Mouse (Mus musculus) stomach, embryonic 16.5 days (tissue): Measurements from ENCODE around the gene Nr1h4. TPM values are rescaled to one million over a fixed set of nuclear protein-coding genes. Genes with fewer than 3 reads are reported as not detected.
A peak's percentile ranks its signal among the peaks of the same experiment; 100 is the strongest.

Experiments
- ATAC-seq: fragments of 200-750 bp; cut with Nextera tagmentation; 2 replicates; pipeline ENCODE4 v1.8.0; 2017; ENCODE audit warnings: moderate number of reproducible peaks, moderate TSS enrichment; ENCODE audit not compliant: insufficient read depth, low FRiP score
- H3K27ac ChIP-seq: fragments of 300-500 bp; sonication (generic); 2 replicates; pipeline ENCODE4 v1.5.1; 2014; ENCODE audit warnings: low read length
- H3K27me3 ChIP-seq: fragments of 300-500 bp; sonication (generic); 2 replicates; pipeline ENCODE4 v1.6.1; 2014; ENCODE audit warnings: low read length, control low read depth, mixed read lengths; ENCODE audit not compliant: control insufficient read depth, insufficient read depth
- H3K36me3 ChIP-seq: fragments of 300-500 bp; sonication (generic); 2 replicates; pipeline ENCODE4 v1.6.1; 2014; ENCODE audit warnings: low read length; ENCODE audit not compliant: control insufficient read depth, insufficient read depth
- H3K4me1 ChIP-seq: fragments of 300-500 bp; sonication (generic); 2 replicates; pipeline ENCODE4 v1.6.1; 2014; ENCODE audit warnings: low read length, control low read depth, mixed read lengths; ENCODE audit not compliant: control insufficient read depth, insufficient read depth
- H3K4me2 ChIP-seq: fragments of 300-500 bp; sonication (generic); 2 replicates; pipeline ENCODE4 v1.6.1; 2014; ENCODE audit warnings: low read depth, low read length, mixed read lengths
- H3K4me3 ChIP-seq: fragments of 300-500 bp; sonication (generic); replicated peaks from 2 replicates; pipeline ENCODE4 v1.5.1; 2014; ENCODE audit warnings: mild to moderate bottlenecking, low read length
- H3K9ac ChIP-seq: fragments of 300-500 bp; sonication (generic); 2 replicates; pipeline ENCODE4 v1.6.1; 2014; ENCODE audit warnings: low read length
- H3K9me3 ChIP-seq: fragments of 300-500 bp; sonication (generic); replicated peaks from 2 replicates; pipeline ENCODE4 v1.6.1; 2016; ENCODE audit warnings: low read length, control low read depth; ENCODE audit not compliant: control insufficient read depth
- WGBS: fragments of 180-500 bp; shearing (Covaris S2); extraction: QIAGEN DNeasy Blood & Tissue Kit; methylation state at CpG from one replicate; pipeline ENCODE4 v1.1.7; 2014; 5-methylcytosine and 5-hydroxymethylcytosine counted together
- polyA plus RNA-seq: library from polyadenylated mRNA; unstranded; fragments of >200 nt; fragmentation: Nextera tagmentation; extraction: Ambion mirVana; gene quantifications from 2 replicates; pipeline ENCODE4 v1.2.1, GENCODE M21; 2015

Gene Nr1h4
- polyA plus RNA-seq = 8.2 and 8.6 TPM in 2 replicates

GRCm38 (mm10) chr10:89532929-89533727 lies at the start of gene Nr1h4:
Gene Nr1h4 (minus strand): TSS chr10:89533585.
- Histone ChIP-seq H3K4me1 (peaks cover 2% of the 10 kb centered on the region; the same call in 1 of the 2 replicates), H3K27ac (no peak within 1 kb of the TSS), H3K4me2 (no peak within 1 kb of the TSS), H3K9me3 (no peaks in the 10 kb centered on the region), H3K27me3 (no peaks in the 10 kb centered on the region), H3K9ac (no peak within 1 kb of the TSS), H3K36me3 (no peaks in the 10 kb centered on the region), H3K4me3 (no peak within 1 kb of the TSS)
- WGBS = 51% methylated on average over 17 of the region's 17 CpGs
- ATAC-seq = peak; percentile 38; the same call in 1 of the 2 replicates

DNA sequence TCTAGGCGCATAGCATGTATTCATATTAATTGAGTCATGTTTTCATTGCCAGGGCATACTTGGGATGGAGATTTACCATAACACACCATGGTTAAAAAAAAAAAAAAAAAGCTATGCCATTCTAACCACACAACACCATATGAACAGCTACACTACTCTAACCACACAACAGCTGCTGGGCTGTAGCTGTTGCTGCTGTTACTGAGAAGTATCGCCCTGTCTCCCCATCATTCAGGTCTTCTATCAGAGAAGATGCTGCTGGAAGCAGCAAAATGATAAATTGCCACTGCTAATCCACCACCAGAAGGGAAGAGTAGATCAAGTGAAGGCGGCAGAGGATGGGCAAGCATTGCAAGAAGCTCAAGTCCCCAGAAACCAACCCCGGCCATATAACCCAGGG lies 45.4 kb upstream of the Nr1h4 start:
- Histone ChIP-seq H3K27ac (no peak overlapping the region), H3K36me3 (no peaks in the 10 kb centered on the region), H3K9me3 (no peaks in the 10 kb centered on the region), H3K27me3 (no peaks in the 10 kb centered on the region), H3K4me3 (no peak overlapping the region), H3K9ac (no peak overlapping the region), H3K4me2 (no peak overlapping the region), H3K4me1 (no peaks in the 10 kb centered on the region)
- WGBS = 84% methylated on average over 4 of the region's 4 CpGs
- no peak for ATAC-seq

- no peak overlapping the region for H3K9ac ChIP-seq
- H3K9me3 ChIP-seq = no peaks in the 10 kb centered on the region
- H3K27ac ChIP-seq = no peak overlapping the region
- 72% methylated on average over 3 of the region's 3 CpGs for WGBS
- no peak overlapping the region for H3K4me3 ChIP-seq
- no peaks in the 10 kb centered on the region for H3K27me3 ChIP-seq
- no peaks in the 10 kb centered on the region for H3K4me1 ChIP-seq
- no peak for ATAC-seq
- H3K36me3 ChIP-seq = no peaks in the 10 kb centered on the region
- H3K4me2 ChIP-seq = no peak overlapping the region
These were observed 44.3 kb upstream of the Nr1h4 start for GRCm38 (mm10) chr10:89577666-89578065.

DNA sequence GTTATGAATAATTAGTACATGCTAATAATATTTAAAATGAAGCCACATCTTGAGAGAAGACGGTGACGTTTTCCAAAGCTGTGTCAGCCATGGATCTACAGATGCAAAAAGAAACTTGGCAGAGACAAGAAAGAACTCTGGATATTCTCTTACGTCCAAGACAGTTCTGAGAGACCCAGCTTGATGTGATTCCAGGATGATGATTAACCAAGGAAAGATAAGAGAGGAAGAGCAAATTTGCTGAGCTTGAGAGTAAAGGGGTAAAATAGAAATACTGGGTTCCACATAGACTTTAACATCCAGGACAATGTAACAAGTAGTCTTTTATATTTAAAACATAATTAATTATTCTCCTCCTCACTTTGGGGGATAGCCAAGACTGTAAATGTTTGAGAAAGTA lies 40.0 kb upstream of the Nr1h4 start:
- Histone ChIP-seq H3K9me3 (no peaks in the 10 kb centered on the region), H3K4me3 (no peak overlapping the region), H3K36me3 (no peaks in the 10 kb centered on the region), H3K4me1 (no peaks in the 10 kb centered on the region), H3K27me3 (no peaks in the 10 kb centered on the region), H3K4me2 (no peak overlapping the region), H3K9ac (no peak overlapping the region), H3K27ac (no peak overlapping the region)
- no peak for ATAC-seq
- 49% methylated on average over 3 of the region's 3 CpGs for WGBS

GRCm38 (mm10) chr10:89572946-89573345 lies 39.6 kb upstream of the Nr1h4 start:
- ATAC-seq = no peak
- no peaks in the 10 kb centered on the region for H3K36me3 ChIP-seq
- H3K4me3 ChIP-seq = no peak overlapping the region
- H3K27ac ChIP-seq = no peak overlapping the region
- no peaks in the 10 kb centered on the region for H3K4me1 ChIP-seq
- H3K9me3 ChIP-seq = no peaks in the 10 kb centered on the region
- no peak overlapping the region for H3K9ac ChIP-seq
- WGBS = 71% methylated on average over 6 of the region's 6 CpGs
- H3K4me2 ChIP-seq = no peak overlapping the region
- no peaks in the 10 kb centered on the region for H3K27me3 ChIP-seq

- 81% methylated on average over 2 of the region's 2 CpGs for WGBS
These were observed 34.0 kb upstream of the Nr1h4 start for GRCm38 (mm10) chr10:89567391-89567790.

DNA sequence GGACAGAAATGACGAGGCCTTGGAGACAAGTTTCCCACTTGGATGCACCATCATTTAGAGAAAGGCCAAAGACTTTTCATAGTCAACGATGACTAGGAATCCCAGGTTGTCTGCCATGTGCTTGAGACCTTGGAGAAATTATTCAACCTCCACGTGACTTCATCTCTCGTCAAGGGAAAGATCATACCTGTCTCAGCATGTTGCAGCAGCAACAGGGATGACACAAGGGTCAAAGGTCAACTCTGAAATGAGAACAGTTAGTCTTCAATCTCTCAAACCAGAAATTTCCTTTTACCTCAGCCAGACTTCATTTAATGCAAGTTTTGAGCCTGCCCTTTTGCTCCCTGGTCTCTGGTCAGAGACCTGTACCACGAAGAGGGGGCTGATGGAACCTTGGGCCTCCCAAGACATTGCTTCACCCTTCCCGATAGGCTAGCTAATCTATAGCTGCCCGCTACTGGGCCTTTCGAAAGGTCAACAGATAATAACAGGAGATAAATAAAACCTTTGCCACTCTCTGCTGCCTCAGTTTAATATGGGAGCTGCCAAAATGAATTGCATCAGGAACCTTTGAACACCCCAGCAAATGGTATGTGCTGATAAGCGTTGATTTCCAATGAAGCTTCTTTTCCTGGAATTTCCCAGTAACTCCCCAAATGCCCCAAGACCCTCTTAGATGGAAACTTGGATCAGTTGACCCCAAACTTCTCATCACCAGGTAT lies 32.1 kb upstream of the Nr1h4 start:
- Histone ChIP-seq H3K4me1 (no peaks in the 10 kb centered on the region), H3K27ac (no peak overlapping the region), H3K36me3 (no peaks in the 10 kb centered on the region), H3K9me3 (no peaks in the 10 kb centered on the region), H3K4me2 (no peak overlapping the region), H3K27me3 (no peaks in the 10 kb centered on the region), H3K4me3 (no peak overlapping the region), H3K9ac (no peak overlapping the region)
- no peak for ATAC-seq
- 82% methylated on average over 9 of the region's 9 CpGs for WGBS

More at GRCm38 (mm10) chr10:89567391-89567790, 34.0 kb upstream of the Nr1h4 start:
- no peaks in the 10 kb centered on the region for H3K4me1 ChIP-seq
- H3K9me3 ChIP-seq = no peaks in the 10 kb centered on the region
- no peak overlapping the region for H3K9ac ChIP-seq
- H3K36me3 ChIP-seq = no peaks in the 10 kb centered on the region
- no peak overlapping the region for H3K4me3 ChIP-seq
- no peak overlapping the region for H3K4me2 ChIP-seq
- no peak overlapping the region for H3K27ac ChIP-seq
- ATAC-seq = no peak
- no peaks in the 10 kb centered on the region for H3K27me3 ChIP-seq

DNA sequence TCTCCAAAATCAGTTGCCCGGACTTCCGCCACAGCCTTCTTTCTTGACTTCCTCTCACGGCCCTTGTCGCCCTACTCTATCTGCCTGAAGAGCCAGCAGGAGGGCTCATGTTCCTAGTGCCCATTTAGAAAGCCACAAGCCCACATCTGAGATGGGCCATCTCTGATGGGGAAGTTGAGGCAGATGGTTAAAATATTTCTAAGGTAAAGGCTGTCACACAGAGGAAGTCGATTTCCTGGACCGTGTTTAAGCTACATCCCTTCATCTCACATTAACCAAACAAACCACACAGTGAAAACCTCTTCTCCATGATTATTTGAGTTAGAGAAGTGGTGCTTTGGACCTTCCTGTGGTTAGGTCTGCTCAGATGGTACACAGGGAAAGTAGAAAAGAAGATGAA lies 28.7 kb upstream of the Nr1h4 start:
- no peaks in the 10 kb centered on the region for H3K4me1 ChIP-seq
- H3K27me3 ChIP-seq = no peaks in the 10 kb centered on the region
- no peak overlapping the region for H3K4me2 ChIP-seq
- ATAC-seq = no peak
- WGBS = 84% methylated on average over 6 of the region's 6 CpGs
- H3K4me3 ChIP-seq = no peak overlapping the region
- H3K27ac ChIP-seq = no peak overlapping the region
- no peaks in the 10 kb centered on the region for H3K36me3 ChIP-seq
- no peak overlapping the region for H3K9ac ChIP-seq
- H3K9me3 ChIP-seq = no peaks in the 10 kb centered on the region

DNA sequence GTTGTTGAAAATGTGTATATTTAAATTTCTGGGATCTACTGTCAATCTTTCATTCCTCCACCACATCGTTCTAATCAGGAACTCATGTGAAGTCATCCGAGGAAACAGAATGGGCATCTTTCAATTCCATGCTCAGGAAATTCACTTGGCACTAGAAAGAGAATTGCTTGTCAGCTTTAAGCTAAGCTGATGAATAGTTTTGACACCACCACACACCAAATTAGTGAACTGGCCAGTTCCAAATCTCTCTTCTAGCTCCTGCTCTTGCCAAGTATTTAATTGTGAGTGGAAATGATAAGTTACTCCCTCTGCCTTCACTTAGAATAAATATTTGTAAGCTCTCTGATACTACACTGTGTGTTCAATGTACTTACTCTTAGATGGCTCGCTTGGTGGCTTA lies 26.0 kb upstream of the Nr1h4 start:
- Histone ChIP-seq H3K27me3 (no peaks in the 10 kb centered on the region), H3K27ac (no peak overlapping the region), H3K4me2 (no peak overlapping the region), H3K4me1 (no peaks in the 10 kb centered on the region), H3K36me3 (no peaks in the 10 kb centered on the region), H3K9me3 (no peaks in the 10 kb centered on the region), H3K4me3 (no peak overlapping the region), H3K9ac (no peak overlapping the region)
- 45% methylated on average over 3 of the region's 3 CpGs for WGBS
- no peak for ATAC-seq
